Mouse (Mus musculus) kidney, embryonic 16.5 days (tissue): ENCODE data around the gene Ciita. TPM values are rescaled to one million over a fixed set of nuclear protein-coding genes. Genes with fewer than 3 reads are reported as not detected.

Experiments
- ATAC-seq: fragments of 200-750 bp; cut with Nextera tagmentation; 2 replicates; pipeline ENCODE4 v1.8.0; 2017; ENCODE audit warnings: moderate TSS enrichment; ENCODE audit not compliant: low FRiP score, low TSS enrichment
- H3K27ac ChIP-seq: fragments of 300-500 bp; sonication (generic); 2 replicates; pipeline ENCODE4 v1.5.1; 2014; ENCODE audit warnings: low read length
- H3K27me3 ChIP-seq: fragments of 300-500 bp; sonication (generic); 2 replicates; pipeline ENCODE4 v1.6.1; 2014; ENCODE audit warnings: low read length, control low read depth, mixed read lengths; ENCODE audit not compliant: insufficient read depth
- H3K36me3 ChIP-seq: fragments of 300-500 bp; sonication (generic); 2 replicates; pipeline ENCODE4 v1.6.1; 2014; ENCODE audit warnings: low read length, control low read depth, mixed read lengths; ENCODE audit not compliant: insufficient read depth
- H3K4me1 ChIP-seq: fragments of 300-500 bp; sonication (generic); 2 replicates; pipeline ENCODE4 v1.6.1; 2014; ENCODE audit warnings: low read length, control low read depth, mixed read lengths; ENCODE audit not compliant: insufficient read depth
- H3K4me2 ChIP-seq: fragments of 300-500 bp; sonication (generic); replicated peaks from 2 replicates; pipeline ENCODE4 v1.6.1; 2014; ENCODE audit warnings: low read depth, low read length
- H3K4me3 ChIP-seq: fragments of 300-500 bp; sonication (generic); 2 replicates; pipeline ENCODE4 v1.5.1; 2014; ENCODE audit warnings: mild to moderate bottlenecking, low read length
- H3K9ac ChIP-seq: fragments of 300-500 bp; sonication (generic); replicated peaks from 2 replicates; pipeline ENCODE4 v1.6.1; 2014; ENCODE audit warnings: low read length
- H3K9me3 ChIP-seq: fragments of 300-500 bp; sonication (generic); 2 replicates; pipeline ENCODE4 v1.6.1; 2016; ENCODE audit warnings: low read length, control low read depth
- WGBS: fragments of 180-500 bp; shearing (Covaris S2); extraction: QIAGEN DNeasy Blood & Tissue Kit; methylation state at CpG from one replicate; pipeline ENCODE4 v1.1.7; 2014; 5-methylcytosine and 5-hydroxymethylcytosine counted together
- polyA plus RNA-seq: library from polyadenylated mRNA; unstranded; fragments of >200 nt; fragmentation: Nextera tagmentation; extraction: Ambion mirVana; gene quantifications from 2 replicates; pipeline ENCODE4 v1.2.1, GENCODE M21; 2015

Ciita gene
- polyA plus RNA-seq, 1 experiment from 2014 or later, result 0.80 TPM

- Histone ChIP-seq H3K9me3 (no peaks in the 10 kb centered on the region), H3K27me3 (no peaks in the 10 kb centered on the region), H3K27ac (no peak overlapping the region), H3K36me3 (no peaks in the 10 kb centered on the region), H3K4me1 (0 out of 2 replicates have a peak, but pooled peaks cover 6% of the 10 kb centered on the region), H3K9ac (no peak overlapping the region), H3K4me2 (no peak overlapping the region), H3K4me3 (no peak overlapping the region)
- WGBS, result 36% methylated on average over 6 of the region's 6 CpGs
- peak; percentile 39; the same call in 1 of the 2 replicates for ATAC-seq
Observed at GRCm38 (mm10) chr16:10508691-10509090, 28.8 kb downstream of the Ciita start.

GRCm38 (mm10) chr16:10510477-10511133 lies 30.7 kb downstream of the Ciita start:
- H3K9ac ChIP-seq, result no peak overlapping the region
- H3K4me1 ChIP-seq, result 0 out of 2 replicates have a peak, but pooled peaks cover 6% of the 10 kb centered on the region
- no peak overlapping the region for H3K27ac ChIP-seq
- no peaks in the 10 kb centered on the region for H3K9me3 ChIP-seq
- no peak overlapping the region for H3K4me3 ChIP-seq
- WGBS, result 44% methylated on average over 14 of the region's 14 CpGs
- H3K36me3 ChIP-seq, result no peaks in the 10 kb centered on the region
- no peak overlapping the region for H3K4me2 ChIP-seq
- no peaks in the 10 kb centered on the region for H3K27me3 ChIP-seq
- peak; percentile 21; the same call in 1 of the 2 replicates for ATAC-seq

- Histone ChIP-seq H3K9me3 (no peaks in the 10 kb centered on the region), H3K27ac (no peak overlapping the region), H3K36me3 (no peaks in the 10 kb centered on the region), H3K4me1 (0 out of 2 replicates have a peak, but pooled peaks cover 6% of the 10 kb centered on the region), H3K4me2 (no peak overlapping the region), H3K27me3 (no peaks in the 10 kb centered on the region), H3K4me3 (no peak overlapping the region), H3K9ac (no peak overlapping the region)
- ATAC-seq, result no peak
- WGBS, result 83% methylated on average over 12 of the region's 12 CpGs
Observed at GRCm38 (mm10) chr16:10511134-10511520, 31.3 kb downstream of the Ciita start.

GRCm38 (mm10) chr16:10515953-10516572 lies 36.2 kb downstream of the Ciita start:
- H3K9me3 ChIP-seq, result no peaks in the 10 kb centered on the region
- no peaks in the 10 kb centered on the region for H3K27me3 ChIP-seq
- ATAC-seq, result no peak
- H3K27ac ChIP-seq, result no peak overlapping the region
- no peaks in the 10 kb centered on the region for H3K36me3 ChIP-seq
- no peak overlapping the region for H3K4me2 ChIP-seq
- WGBS, result 86% methylated on average over 12 of the region's 12 CpGs
- H3K4me1 ChIP-seq, result peaks cover 6% of the 10 kb centered on the region
- no peak overlapping the region for H3K4me3 ChIP-seq
- H3K9ac ChIP-seq, result no peak overlapping the region

- Histone ChIP-seq H3K4me1 (peaks cover 6% of the 10 kb centered on the region), H3K4me2 (no peak overlapping the region), H3K4me3 (no peak overlapping the region), H3K9ac (no peak overlapping the region), H3K9me3 (no peaks in the 10 kb centered on the region), H3K27me3 (no peaks in the 10 kb centered on the region), H3K27ac (no peak overlapping the region), H3K36me3 (no peaks in the 10 kb centered on the region)
- ATAC-seq, result no peak
- WGBS, result 56% methylated on average over 5 of the region's 5 CpGs
Observed at GRCm38 (mm10) chr16:10518030-10518429, 38.2 kb downstream of the Ciita start.

- Histone ChIP-seq H3K27ac (no peak overlapping the region), H3K4me2 (no peak overlapping the region), H3K4me1 (peaks cover 6% of the 10 kb centered on the region), H3K9me3 (no peaks in the 10 kb centered on the region), H3K4me3 (no peak overlapping the region), H3K27me3 (no peaks in the 10 kb centered on the region), H3K36me3 (no peaks in the 10 kb centered on the region), H3K9ac (no peak overlapping the region)
- ATAC-seq, result peak; percentile 82
- 38% methylated on average over 2 of the region's 2 CpGs for WGBS
Observed at GRCm38 (mm10) chr16:10520908-10521614, 41.2 kb downstream of the Ciita start.

GRCm38 (mm10) chr16:10522811-10523210 lies 43.0 kb downstream of the Ciita start:
- WGBS, result 85% methylated on average over 1 of the region's 1 CpGs
- no peak for ATAC-seq

GRCm38 (mm10) chr16:10523650-10524049 lies 43.8 kb downstream of the Ciita start:
- 84% methylated on average over 8 of the region's 8 CpGs for WGBS
- H3K9ac ChIP-seq, result no peak overlapping the region
- H3K36me3 ChIP-seq, result no peaks in the 10 kb centered on the region
- ATAC-seq, result no peak
- H3K4me2 ChIP-seq, result no peak overlapping the region
- H3K4me3 ChIP-seq, result no peak overlapping the region
- H3K4me1 ChIP-seq, result no peaks in the 10 kb centered on the region
- H3K27ac ChIP-seq, result no peak overlapping the region
- no peaks in the 10 kb centered on the region for H3K9me3 ChIP-seq
- no peaks in the 10 kb centered on the region for H3K27me3 ChIP-seq

More at GRCm38 (mm10) chr16:10522811-10523210, 43.0 kb downstream of the Ciita start:
- Histone ChIP-seq H3K9ac (no peak overlapping the region), H3K27me3 (no peaks in the 10 kb centered on the region), H3K27ac (no peak overlapping the region), H3K4me1 (no peaks in the 10 kb centered on the region), H3K9me3 (no peaks in the 10 kb centered on the region), H3K4me3 (no peak overlapping the region), H3K36me3 (no peaks in the 10 kb centered on the region), H3K4me2 (no peak overlapping the region)

- Histone ChIP-seq H3K27me3 (no peaks in the 10 kb centered on the region), H3K9me3 (no peaks in the 10 kb centered on the region), H3K27ac (no peak overlapping the region), H3K4me2 (no peak overlapping the region), H3K36me3 (peaks cover 4% of the 10 kb centered on the region; the same call in 1 of the 2 replicates), H3K9ac (no peak overlapping the region), H3K4me3 (no peak overlapping the region), H3K4me1 (no peaks in the 10 kb centered on the region)
- 80% methylated on average over 4 of the region's 4 CpGs for WGBS
- no peak for ATAC-seq
Observed at GRCm38 (mm10) chr16:10524866-10525609, 45.2 kb downstream of the Ciita start.
